Mouse (Mus musculus) gastrocnemius, adult 18-20 months (tissue): ENCODE measurements around the gene Phf2. TPM values are rescaled to one million over a fixed set of nuclear protein-coding genes. Genes with fewer than 3 reads are reported as not detected.
"Not testable (repeated sequence)": the region's sequence is repeated elsewhere in the genome, so short reads cannot be mapped to it uniquely, and the experiment has no call there.

Experiments used
- DNase-seq: peaks from one replicate; pipeline ENCODE4 v3.0.0; 2021; ENCODE audit warnings: low spot score
- total RNA-seq, 2 experiments: library from RNA; stranded (reverse); gene quantifications; 2 replicates each; pipeline ENCODE4 v1.2.3; 2021

Gene Phf2
- total RNA-seq, 2 experiments from 2014 or later: 33.1 to 35.2 TPM

GRCm38 (mm10) chr13:48810274-48810823 lies 60.6 kb downstream of the Phf2 start:
- DNase-seq: no peak

- DNase-seq: not testable (repeated sequence)
Observed at GRCm38 (mm10) chr13:48809668-48810067, 61.3 kb downstream of the Phf2 start.

GRCm38 (mm10) chr13:48807481-48808031 lies 63.4 kb downstream of the Phf2 start:
- peak; percentile 54 for DNase-seq

GRCm38 (mm10) chr13:48802181-48802580 lies 68.7 kb downstream of the Phf2 start:
- DNase-seq: no peak

GRCm38 (mm10) chr13:48800850-48801546 lies 69.9 kb downstream of the Phf2 start:
- peak; percentile 46 for DNase-seq

DNA sequence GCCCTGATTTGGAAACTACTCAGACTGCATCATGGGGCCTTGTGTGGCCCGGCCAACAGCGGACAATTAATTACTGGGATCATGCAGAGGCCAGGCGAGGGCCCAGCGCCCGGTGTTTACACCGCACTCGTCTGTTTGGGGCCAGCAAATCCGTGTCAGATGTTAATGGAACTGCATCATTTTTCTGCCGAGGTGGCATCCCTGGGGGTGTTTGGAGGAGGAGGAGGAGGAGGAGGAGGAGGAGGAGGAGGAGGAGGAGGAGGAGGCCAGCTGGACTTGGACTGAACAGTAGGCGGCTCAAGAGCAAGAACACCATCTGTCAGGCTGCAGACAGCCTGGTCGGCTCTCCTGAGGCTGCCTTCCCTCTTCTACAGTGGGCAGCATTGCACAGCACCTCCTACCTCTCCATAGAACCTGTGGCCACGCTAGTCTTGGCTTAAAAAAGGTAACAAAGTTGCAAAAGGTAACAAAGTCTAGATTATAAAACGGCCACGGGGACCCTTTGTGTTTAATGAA lies 72.6 kb downstream of the Phf2 start:
- peak; percentile 44 for DNase-seq

DNA sequence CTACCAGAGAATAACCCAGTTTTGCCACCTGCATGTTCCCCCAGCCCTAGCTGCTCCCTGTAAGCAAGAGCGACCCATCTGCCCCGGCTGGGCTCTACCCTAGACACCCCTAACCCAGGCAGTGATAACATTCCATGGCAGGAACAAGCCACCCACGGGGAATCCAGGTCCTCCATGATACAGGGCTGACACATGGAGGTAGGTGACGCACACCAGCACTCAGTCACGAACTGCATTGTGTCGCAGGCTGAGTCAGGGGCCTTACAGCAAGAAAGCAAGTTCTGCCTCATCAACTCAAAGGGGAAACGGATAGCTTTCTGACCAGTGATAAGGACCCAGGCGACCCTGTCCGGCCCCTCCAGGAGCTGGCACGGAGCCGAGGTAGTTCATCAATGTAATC lies 74.0 kb downstream of the Phf2 start:
- no peak for DNase-seq

GRCm38 (mm10) chr13:48795711-48796110 lies 75.2 kb downstream of the Phf2 start:
- no peak for DNase-seq

- no peak for DNase-seq
Observed at GRCm38 (mm10) chr13:48784594-48785298, 86.2 kb downstream of the Phf2 start.

DNA sequence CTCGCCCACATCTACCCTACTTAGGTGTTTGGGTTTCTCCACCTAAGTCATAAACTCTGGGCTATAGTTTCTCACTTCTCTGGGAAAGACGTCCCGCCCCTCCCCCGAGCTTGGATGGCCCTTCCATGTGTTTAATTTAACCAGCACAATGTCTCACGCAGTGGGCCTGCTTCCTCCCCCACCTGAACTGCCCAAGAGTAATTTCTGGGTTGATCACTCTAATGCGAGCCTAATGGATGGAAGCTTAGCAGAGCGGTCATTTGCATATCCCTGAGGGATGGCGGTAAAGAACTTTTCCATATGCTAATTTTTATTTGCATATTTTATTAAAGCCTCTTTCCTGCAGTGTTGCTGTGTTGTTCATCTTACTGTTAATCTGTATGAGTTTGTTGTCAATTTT lies 86.8 kb downstream of the Phf2 start:
- DNase-seq: no peak

GRCm38 (mm10) chr13:48782727-48783725 lies 87.9 kb downstream of the Phf2 start:
- DNase-seq: peak; percentile 27

- no peak for DNase-seq
Observed at GRCm38 (mm10) chr13:48780345-48781010, 90.4 kb downstream of the Phf2 start.

- DNase-seq: no peak
Observed at GRCm38 (mm10) chr13:48779592-48780344, 91.2 kb downstream of the Phf2 start.

DNA sequence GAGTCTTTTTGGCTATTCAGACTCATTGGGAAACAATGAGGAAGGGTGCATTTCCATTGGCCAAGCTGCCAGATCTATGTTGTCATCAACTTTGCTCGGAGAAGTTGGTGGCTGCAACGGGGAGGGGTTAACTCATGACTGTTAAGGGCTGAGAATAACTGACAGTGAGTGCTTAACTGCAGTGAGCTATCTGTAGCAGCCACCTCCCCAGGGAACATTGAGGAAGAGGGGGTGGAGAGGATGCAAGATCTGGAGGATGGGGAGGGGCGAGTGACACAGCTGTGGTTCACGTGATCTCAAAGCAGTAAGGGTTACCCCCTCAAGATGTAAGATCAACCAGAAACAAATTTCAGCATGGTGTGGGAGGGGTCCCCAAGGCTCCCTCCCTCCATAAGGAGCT lies 92.8 kb downstream of the Phf2 start:
- no peak for DNase-seq

- no peak for DNase-seq
Observed at GRCm38 (mm10) chr13:48774506-48774905, 96.4 kb downstream of the Phf2 start.

DNA sequence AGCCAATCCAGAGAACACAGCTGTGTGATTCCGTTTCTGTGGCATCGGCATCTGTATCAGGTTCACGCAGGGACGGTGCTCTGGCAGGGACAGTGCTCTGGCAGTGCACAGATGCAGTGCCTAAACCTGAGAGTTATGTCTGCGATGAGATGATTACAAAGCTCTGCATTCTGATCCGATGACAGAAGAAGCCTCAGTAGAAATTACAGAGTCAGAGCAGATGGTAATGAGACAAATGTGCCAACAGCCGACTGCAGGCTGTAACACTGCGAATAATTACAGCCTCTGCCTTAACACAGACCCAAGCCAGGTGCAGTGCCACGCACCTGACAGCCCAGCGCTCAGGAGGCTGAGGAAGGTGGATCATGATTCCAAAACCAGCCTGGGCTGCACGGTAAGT lies 102.8 kb downstream of the Phf2 start:
- DNase-seq: no peak

DNA sequence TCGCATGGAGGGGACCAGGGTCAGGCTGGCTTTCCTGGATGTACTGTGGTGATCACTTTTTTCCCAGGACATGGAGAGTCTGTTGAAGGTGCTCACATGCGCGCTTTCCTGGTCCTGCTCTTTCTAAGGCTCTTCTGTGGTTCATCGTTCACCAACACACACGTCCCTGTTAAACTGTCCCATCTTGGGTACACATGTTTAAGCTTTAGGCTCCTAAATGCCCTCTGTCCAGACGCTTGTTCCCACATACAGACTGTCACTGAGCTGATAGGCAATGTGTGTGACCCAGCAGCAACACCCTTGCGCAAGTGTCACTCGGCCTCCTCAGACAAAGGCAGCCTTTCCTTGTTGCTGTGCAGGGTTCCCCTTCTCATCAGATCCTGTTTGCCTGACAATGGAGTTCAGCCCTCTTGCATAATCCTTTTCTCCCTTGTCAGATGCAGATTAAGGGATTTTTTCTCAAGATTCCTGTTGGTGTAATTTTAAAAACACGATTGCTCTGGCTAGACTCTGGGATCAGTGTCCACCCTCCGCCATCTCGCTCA lies 107.1 kb downstream of the Phf2 start:
- no peak for DNase-seq

DNA sequence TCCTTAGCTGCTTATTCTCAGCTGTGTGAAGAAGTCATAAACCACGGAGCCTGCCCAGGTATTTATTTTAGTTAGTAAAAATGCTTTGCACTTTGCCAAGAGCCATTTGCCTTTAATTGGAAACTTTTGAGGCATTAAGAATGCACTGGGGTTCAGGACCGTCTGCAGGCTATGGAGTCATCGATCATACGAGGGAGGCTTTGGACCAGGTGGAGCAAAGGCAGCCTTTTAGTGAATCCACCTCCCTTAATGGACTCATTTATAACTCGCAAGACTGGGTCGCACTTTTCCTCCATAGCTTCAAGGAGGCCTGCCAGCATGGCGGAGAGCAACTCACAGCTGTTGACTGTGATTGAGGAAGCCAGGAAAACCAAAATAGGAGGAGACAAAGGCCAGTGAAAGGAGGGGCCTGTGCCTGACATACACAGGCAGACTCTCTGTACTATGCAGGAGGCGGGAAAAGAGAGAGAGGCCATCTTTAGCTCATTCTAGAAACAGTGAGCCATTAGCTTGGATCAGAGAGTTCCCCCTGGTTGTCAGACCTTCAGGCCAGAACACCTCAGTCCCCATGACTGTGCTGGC lies 110.0 kb downstream of the Phf2 start:
- DNase-seq: no peak

DNA sequence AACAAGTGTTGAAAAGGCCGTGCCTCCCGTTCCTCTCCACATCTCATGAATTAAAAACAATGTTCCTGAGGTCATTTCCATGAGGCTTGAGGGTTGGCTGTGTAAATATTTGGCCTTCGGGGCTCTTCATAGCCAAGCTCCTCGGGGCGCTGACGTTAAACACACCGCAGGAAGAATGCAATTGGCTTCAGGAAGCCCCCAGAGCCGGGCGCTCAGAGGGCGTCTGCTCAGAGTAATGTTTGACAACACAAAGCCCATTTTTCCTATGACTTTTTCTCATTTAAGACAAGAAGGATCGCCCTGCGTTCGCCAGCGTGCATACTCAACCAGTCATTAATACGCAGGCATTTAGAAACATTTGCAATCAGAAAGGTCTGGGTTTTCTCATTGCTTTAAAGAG lies 114.2 kb downstream of the Phf2 start:
- DNase-seq: no peak
